Comparison of ENCODE assay signal across 8 mouse cellular contexts in the genomic region with DNA sequence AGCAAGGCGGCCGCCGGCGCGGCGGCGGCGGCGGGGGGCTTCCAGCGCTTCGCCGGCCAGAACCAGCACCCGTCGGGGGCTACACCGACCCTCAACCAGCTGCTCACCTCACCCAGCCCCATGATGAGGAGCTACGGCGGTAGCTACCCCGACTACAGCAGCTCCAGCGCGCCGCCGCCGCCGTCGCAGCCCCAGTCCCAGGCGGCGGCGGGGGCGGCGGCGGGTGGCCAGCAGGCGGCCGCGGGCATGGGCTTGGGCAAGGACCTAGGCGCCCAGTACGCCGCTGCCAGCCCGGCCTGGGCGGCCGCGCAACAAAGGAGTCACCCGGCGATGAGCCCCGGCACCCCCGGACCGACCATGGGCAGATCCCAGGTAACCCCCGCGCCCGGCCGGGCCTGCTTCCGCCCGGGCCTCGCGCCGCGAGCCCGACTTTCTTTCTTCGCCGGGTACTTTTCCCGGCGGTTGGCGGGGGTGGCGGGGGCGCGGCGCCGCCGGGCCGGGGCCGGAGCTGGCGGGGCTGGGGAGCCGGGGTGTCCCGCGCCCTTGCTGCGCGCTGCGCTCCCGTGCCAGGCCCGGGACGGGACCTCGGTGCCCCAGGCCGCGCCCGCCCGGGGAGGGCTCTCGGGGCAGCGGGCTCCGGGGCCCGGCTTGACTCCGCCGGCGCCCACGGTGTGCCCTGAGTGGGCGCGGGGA. TPM values are rescaled to one million over a fixed set of nuclear protein-coding genes. Genes with fewer than 3 reads are reported as not detected.
DNase-seq lines count a peak whose midpoint lies in the region; ATAC-seq and TF ChIP-seq lines count a peak whose summit lies in the region.

No protein-coding gene starts in this region.

- TF ChIP-seq CTCF in cortical plate, adult 2 months (IDR thresholded peaks at IDR 0.05; ENCODE audit: extremely low read depth, insufficient read depth, low read length): no peak
- TF ChIP-seq CTCF in heart, adult 2 months (IDR thresholded peaks at IDR 0.05): peak; percentile 42
- no peak for TF ChIP-seq CTCF in spleen, adult 2 months (IDR thresholded peaks at IDR 0.05; ENCODE audit: extremely low read depth, insufficient read depth, insufficient read length, insufficient replicate concordance)

- H3K36me3 ChIP-seq in heart, adult 2 months (ENCODE audit: control insufficient read depth, insufficient read depth, low read length): peaks cover 15% of the 10 kb centered on the region
- no peaks in the 10 kb centered on the region for H3K36me3 ChIP-seq in kidney, embryonic 14.5 days (ENCODE audit: control insufficient read depth, insufficient read depth, low read length)
- H3K36me3 ChIP-seq in spleen, adult 2 months (ENCODE audit: control insufficient read depth, insufficient read depth, low read length): no peaks in the 10 kb centered on the region

- peaks cover 4% of the 10 kb centered on the region; the same call in 1 of the 2 replicates for H3K79me2 ChIP-seq in heart, adult 2 months (replicated peaks; ENCODE audit: control insufficient read depth, insufficient read depth, low read length)

- no peak for TF ChIP-seq EP300 in heart, adult 2 months (IDR thresholded peaks at IDR 0.05; ENCODE audit: insufficient read depth, low read depth, low read length)

- intact Hi-C loops in heart, adult 2 months (cut with DNase I): loop anchor here (5.0 kb wide), 2 partner anchors 36 to 121 kb away; no protein-coding TSS in a partner anchor

- peak overlapping the region; percentile 56 for H3K4me2 ChIP-seq in kidney, embryonic 14.5 days (replicated peaks; ENCODE audit: low read depth, low read length)

- 1% methylated on average over 91 of the region's 95 CpGs for WGBS in heart, adult 2 months
- WGBS in kidney, embryonic 14.5 days: 1% methylated on average over 54 of the region's 95 CpGs
- WGBS in spleen, adult 2 months: under 1% methylated on average over 86 of the region's 95 CpGs

- H3K4me1 ChIP-seq in cortical plate, adult 2 months (ENCODE audit: control insufficient read depth, insufficient read depth, low read length): peaks cover 5% of the 10 kb centered on the region
- peaks cover 6% of the 10 kb centered on the region for H3K4me1 ChIP-seq in heart, adult 2 months (ENCODE audit: control insufficient read depth, insufficient read depth, low read length)
- peaks cover 18% of the 10 kb centered on the region for H3K4me1 ChIP-seq in kidney, embryonic 14.5 days (ENCODE audit: control insufficient read depth, insufficient read depth, low read length)
- peaks cover 8% of the 10 kb centered on the region for H3K4me1 ChIP-seq in spleen, adult 2 months (ENCODE audit: control insufficient read depth, insufficient read depth, insufficient read length)

- TF ChIP-seq POLR2A in cortical plate, adult 2 months (IDR thresholded peaks at IDR 0.05; ENCODE audit: extremely low read depth, insufficient read depth, low read length): no peak
- no peak for TF ChIP-seq POLR2A in heart, adult 2 months (IDR thresholded peaks at IDR 0.05; ENCODE audit: insufficient read depth, low read depth, low read length)
- no peak for TF ChIP-seq POLR2A in spleen, adult 2 months (IDR thresholded peaks at IDR 0.05; ENCODE audit: low read depth, low read length)

- peak overlapping the region; percentile 98 for H3K4me3 ChIP-seq in cortical plate, adult 2 months (ENCODE audit: insufficient read depth, low read length)
- H3K4me3 ChIP-seq in heart, adult 2 months: peak overlapping the region; percentile 74
- H3K4me3 ChIP-seq in kidney, embryonic 14.5 days (ENCODE audit: low read length): peak overlapping the region; percentile 86
- H3K4me3 ChIP-seq in spleen, adult 2 months (ENCODE audit: extremely low read depth, insufficient read depth, insufficient read length): peak overlapping the region; percentile 77

- H3K27ac ChIP-seq in cortical plate, adult 2 months (ENCODE audit: insufficient read depth, low read length): peak overlapping the region; percentile 100
- H3K27ac ChIP-seq in heart, adult 2 months: peak overlapping the region; percentile 97
- H3K27ac ChIP-seq in kidney, embryonic 14.5 days (ENCODE audit: low read depth, low read length): peak overlapping the region; percentile 100
- H3K27ac ChIP-seq in spleen, adult 2 months (ENCODE audit: insufficient read depth, low read length): peak overlapping the region; percentile 99

- H3K27me3 ChIP-seq in heart, adult 2 months (ENCODE audit: control insufficient read depth, insufficient read depth, low read length): no peaks in the 10 kb centered on the region
- no peaks in the 10 kb centered on the region for H3K27me3 ChIP-seq in kidney, embryonic 14.5 days (ENCODE audit: control insufficient read depth, insufficient read depth, low read length)
- H3K27me3 ChIP-seq in spleen, adult 2 months (ENCODE audit: control insufficient read depth, insufficient read depth, low read length): peaks cover 2% of the 10 kb centered on the region; the same call in 1 of the 2 replicates

- H3K9me3 ChIP-seq in kidney, embryonic 14.5 days (ENCODE audit: control insufficient read depth, low read length): no peaks in the 10 kb centered on the region

- H3K9ac ChIP-seq in heart, adult 2 months (ENCODE audit: low read depth, low read length): peak overlapping the region; percentile 100
- peak overlapping the region; percentile 99 for H3K9ac ChIP-seq in kidney, embryonic 14.5 days (ENCODE audit: low read depth, low read length)

- ATAC-seq in kidney, embryonic 14.5 days (ENCODE audit: low FRiP score, low TSS enrichment): peak; percentile 25

- peak; percentile 68 for DNase-seq in CD4-positive helper T cell, adult 2 months (ENCODE audit: low read depth, low spot score)
- peak; percentile 73 for DNase-seq in MN1 (ENCODE audit: low spot score)
- peak; percentile 77 to 81 for DNase-seq in heart, adult 2 months
- peak; percentile 60 for DNase-seq in lung, postnatal 14 days
- peak in 1 of 2 experiments; percentile 66 for DNase-seq in spleen, adult 2 months (ENCODE audit: low read depth in 1 of 2, low spot score in 2 of 2)
- DNase-seq in left cerebral cortex, adult 8-10 months (ENCODE audit: low spot score in 2 of 2): no peak

RNA-seq across cellular contexts. Expression of gene Arid1b, which starts 2.1 kb away (rescaled TPM):
- polyA plus RNA-seq in cortical plate, adult 2 months (2012; rRNA removed): 22.8 and 24.4 TPM in 2 replicates
- total RNA-seq in heart, adult 2 months (2021): 10 to 100 TPM; 26.8 to 27.8 TPM
- polyA plus RNA-seq in heart, adult 2 months (2012; rRNA removed): 11.1 and 11.8 TPM in 2 replicates
- polyA plus RNA-seq in kidney, embryonic 14.5 days (2014; fragmentation: Nextera tagmentation; extraction: Ambion mirVana): 17.1 and 19.2 TPM in 2 replicates
- polyA plus RNA-seq in spleen, adult 2 months (2012; rRNA removed): 53.5 and 78.8 TPM in 2 replicates
- 10 to 100 TPM; 70.1 to 83.9 (median 72.5) TPM for total RNA-seq in left cerebral cortex, adult 8-10 months (2022)

Comparison
In these comparisons a context has a peak if more than half of its experiments do, and no peak if none do; other contexts are left out.
1. DNase-seq: peak in CD4-positive helper T cell, adult 2 months (single experiment), MN1 (single experiment), heart, adult 2 months (2 of 2) and lung, postnatal 14 days (single experiment); none in left cerebral cortex, adult 8-10 months (0 of 2).
2. Peak in every context shown above with its lines, with median percentiles within 50 percentile points of each other: H3K27ac ChIP-seq and H3K4me3 ChIP-seq.